Mouse (Mus musculus) cerebellum, postnatal 25 days (tissue): ENCODE data around the gene Aldh1a2.

Experiments used
- DNase-seq, 2 experiments: peaks; one replicate each; pipeline ENCODE4 v3.0.0; 2021; ENCODE audit warnings: mixed read lengths in 2 of 2

The Aldh1a2 gene

GRCm38 (mm10) chr9:71216036-71216995, 727 bp downstream of the Aldh1a2 start:
- peak; percentile 25 to 37 for DNase-seq

GRCm38 (mm10) chr9:71216996-71217792, 1.6 kb downstream of the Aldh1a2 start:
- DNase-seq, result peak in 1 of 2 experiments; percentile 4

- no peak for DNase-seq
Measured at GRCm38 (mm10) chr9:71217793-71218095, 2.2 kb downstream of the Aldh1a2 start.

DNA sequence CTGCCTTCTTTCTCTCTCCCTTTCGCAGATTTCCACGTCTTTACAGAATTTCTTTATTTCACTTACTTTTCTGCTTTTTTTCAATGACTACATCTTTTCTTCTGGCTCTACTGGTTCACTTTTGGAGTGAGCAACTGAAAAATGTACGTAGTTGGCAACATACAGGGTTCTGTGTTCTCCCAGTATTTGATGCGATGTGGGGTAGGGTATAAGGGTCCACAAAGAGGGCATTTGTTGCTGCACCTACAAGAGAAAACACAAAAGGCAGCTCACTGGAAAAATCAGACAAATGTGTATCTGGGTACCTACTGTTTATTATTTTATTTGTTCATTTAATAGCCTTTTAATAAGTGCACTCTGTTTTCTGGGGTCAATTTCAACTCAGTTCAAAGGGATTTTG, 3.6 kb downstream of the Aldh1a2 start:
- DNase-seq, result no peak

DNA sequence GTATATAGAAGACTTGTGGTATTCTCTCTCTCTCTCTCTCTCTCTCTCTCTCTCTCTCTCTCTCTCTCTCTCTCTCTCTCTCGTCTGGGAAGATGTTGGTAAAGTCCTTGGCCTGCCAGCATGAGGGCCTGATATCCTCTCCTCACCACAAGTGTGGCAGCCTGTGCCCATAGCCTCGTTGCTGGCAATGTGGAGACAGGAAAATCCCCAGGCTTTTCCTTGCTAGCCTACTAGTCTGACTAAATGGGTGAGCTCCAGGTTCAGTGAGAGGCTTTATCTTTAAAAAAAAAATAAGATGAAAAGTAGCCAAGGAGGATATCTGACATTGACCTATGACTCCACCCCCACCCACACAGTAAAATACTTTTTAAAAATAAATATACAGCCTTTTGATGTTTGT, 4.8 kb downstream of the Aldh1a2 start:
- DNase-seq, result no peak

GRCm38 (mm10) chr9:71227226-71227970, 11.8 kb downstream of the Aldh1a2 start:
- no peak for DNase-seq

DNA sequence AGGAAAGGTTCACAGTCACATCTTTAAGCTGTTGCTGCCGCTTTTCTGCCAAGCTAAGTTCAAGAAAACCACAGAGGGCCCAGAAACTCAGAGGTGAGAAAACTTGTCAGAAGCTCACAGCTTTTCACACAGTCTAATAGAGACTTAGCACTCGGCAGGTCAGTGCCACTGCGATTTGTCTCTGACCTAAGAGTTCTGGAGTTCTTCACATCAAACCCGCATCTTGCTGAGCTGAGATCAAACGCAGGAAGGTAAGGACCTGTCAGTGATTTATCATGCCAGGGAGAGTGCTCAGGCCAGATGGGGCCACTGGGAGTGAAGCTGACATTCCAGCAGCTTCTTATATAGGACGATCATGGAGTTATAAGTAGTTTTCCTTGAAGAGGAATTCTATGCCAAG, 14.4 kb downstream of the Aldh1a2 start:
- DNase-seq, result no peak

DNA sequence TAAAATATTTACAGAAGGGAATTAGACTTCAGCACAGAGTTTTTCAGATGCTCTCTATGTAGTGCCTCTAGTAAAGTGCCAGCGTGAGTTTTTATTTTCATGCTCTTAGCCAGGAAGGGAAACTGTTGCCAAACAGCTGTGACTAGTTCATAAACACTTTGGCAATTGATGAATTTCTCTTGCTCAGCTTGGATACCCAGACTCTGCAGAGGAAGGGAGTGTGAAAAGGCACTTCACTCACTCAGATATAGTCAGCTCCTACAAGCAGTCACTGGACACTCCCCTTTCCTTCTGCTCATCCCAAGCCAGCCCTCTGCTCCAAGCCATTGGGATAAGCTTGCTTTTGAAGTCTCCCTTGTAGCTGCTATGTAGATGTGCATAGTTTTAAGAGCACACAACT, 21.0 kb downstream of the Aldh1a2 start:
- no peak for DNase-seq

DNA sequence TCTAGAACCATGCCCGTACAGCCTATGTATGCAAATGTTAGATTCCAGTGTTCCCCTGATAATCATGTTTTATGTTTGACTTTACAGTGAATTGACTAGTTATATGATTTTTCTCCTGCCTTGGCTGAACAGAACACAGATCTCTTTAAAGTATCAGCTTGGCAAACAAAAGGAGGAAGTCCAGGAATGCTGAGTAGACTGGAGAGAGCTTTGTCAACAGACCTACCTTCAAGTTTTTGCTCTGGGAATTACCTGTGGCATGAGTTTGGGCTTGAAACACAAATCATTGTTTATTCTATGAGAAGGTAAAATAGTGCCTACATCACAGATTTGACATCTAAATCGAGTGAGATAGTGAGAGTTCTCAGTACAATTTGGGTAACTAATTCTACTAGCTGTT, 24.3 kb downstream of the Aldh1a2 start:
- no peak for DNase-seq

- no peak for DNase-seq
Measured at GRCm38 (mm10) chr9:71241515-71242411, 26.2 kb downstream of the Aldh1a2 start.

DNA sequence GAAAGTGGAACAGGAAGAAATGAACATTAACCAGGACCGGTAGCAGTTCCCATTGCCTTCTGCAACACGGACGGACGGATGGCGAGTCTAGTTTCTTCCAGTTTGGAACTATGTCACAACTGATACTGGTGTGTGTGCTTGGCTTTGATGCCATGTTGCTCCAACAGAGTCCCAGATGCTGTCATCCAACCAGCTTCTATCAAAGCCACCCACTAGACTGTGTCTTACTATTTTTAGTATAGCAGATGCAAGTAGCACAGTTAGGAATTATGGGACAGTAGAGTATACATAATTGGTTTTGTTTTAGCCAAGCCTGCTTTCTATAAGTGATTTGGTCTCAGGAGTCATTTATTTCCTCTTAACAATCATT, 26.8 kb downstream of the Aldh1a2 start:
- DNase-seq, result no peak

- no peak for DNase-seq
Measured at GRCm38 (mm10) chr9:71254380-71254779, 38.8 kb downstream of the Aldh1a2 start.

DNA sequence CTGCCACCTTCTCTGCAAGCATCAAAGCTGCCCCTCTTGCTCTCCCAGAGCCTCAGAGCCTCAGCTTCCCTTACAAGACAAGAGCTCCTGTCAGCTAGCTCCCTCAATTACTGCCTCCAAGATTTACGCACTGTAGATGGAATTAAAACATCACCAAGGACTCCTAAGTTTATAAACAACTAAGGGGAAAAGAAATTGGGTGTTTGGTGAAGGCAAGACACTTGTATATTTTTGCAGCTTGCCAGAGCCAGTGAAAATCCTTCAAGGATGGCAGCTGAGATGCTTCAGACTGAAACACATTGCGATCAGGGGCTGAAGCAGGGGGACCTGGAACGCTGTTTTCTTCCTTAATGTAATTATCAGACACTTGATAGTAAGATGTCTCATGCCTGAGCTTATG, 47.1 kb downstream of the Aldh1a2 start:
- DNase-seq, result no peak

GRCm38 (mm10) chr9:71269711-71270110, 54.1 kb downstream of the Aldh1a2 start:
- DNase-seq, result no peak

GRCm38 (mm10) chr9:71270205-71270604, 54.6 kb downstream of the Aldh1a2 start:
- no peak for DNase-seq

DNA sequence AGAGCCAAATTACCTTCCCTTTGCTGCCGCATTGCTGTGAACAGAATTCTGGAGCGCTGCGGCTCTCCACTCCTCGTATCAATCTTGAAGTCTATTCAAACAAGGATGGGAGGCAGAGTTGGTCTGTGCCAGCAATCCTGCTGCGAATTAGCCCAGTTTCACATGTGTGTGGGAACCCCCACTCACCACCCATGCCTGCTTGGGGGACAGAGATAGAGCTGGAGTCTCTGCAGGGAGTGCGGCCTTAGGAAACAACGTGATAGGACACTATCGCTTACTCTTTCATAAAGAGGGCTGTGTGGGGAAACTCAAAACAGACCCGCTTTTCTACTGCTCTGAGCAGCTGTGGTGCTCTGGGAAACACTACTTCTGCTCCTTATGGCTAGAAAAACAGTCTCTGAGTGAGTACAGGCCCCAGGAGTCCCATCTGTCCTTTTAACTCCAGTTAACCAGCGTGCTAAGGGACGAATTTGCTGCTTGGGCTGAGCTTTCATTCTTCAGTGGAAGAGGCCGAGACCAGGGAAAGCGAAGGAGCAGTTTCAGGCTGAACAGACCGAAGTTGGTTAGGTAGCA, 60.6 kb downstream of the Aldh1a2 start:
- peak; percentile 62 to 68 for DNase-seq

DNA sequence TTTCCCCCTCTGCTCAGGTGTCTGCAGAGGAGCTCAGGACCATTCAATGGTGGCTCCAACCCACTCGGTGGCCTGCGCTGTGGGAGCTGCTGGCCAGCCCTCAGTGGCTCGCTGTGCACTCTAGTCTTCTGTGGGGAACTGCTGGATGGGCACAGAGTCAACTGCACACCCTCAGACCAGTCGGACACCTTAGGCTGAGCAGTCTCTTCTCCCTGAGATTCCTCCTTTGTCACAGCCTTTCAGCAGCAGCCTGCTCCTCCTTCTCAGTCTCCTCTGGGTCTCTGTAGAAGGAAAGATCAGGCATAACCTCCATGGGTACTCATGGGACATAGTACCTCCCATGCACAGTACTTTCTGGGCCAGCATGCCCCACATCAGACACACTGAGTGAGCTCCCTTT, 63.2 kb downstream of the Aldh1a2 start:
- no peak for DNase-seq

- DNase-seq, result no peak
Measured at GRCm38 (mm10) chr9:71283156-71283555, 67.6 kb downstream of the Aldh1a2 start.

- peak; percentile 46 to 50 for DNase-seq
Measured at GRCm38 (mm10) chr9:71285231-71285630, 69.6 kb downstream of the Aldh1a2 start.

GRCm38 (mm10) chr9:71286420-71286819, 70.8 kb downstream of the Aldh1a2 start:
- DNase-seq, result no peak

DNA sequence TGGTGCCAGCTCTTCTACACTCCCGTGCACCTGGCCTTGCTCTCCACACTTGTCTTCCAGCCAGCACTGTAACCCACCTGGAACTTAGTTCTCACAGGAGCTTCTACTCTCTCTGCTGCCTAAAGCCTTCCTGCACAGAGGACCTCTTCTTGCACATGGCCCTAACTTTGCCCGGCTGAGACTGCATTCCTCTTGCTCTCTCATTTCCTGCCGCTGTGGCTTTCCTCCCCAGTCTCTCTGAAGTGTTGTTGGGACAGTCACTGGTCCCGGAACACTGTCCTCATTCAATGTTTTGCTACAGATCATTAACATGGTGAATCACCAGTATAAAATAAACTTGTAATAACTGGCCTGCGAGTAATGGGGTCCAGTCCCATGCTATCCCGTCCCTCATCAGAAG, 73.1 kb downstream of the Aldh1a2 start:
- no peak for DNase-seq

GRCm38 (mm10) chr9:71289810-71290209, 74.2 kb downstream of the Aldh1a2 start:
- no peak for DNase-seq
